Mouse (Mus musculus) CH12.LX (cell line): ENCODE measurements around the gene 2810408A11Rik.

Source experiments
- CHD2 ChIP-seq: IDR thresholded peaks from 2 replicates; pipeline ENCODE4 v1.6.1; 2011; ENCODE audit warnings: low read length, improper control_type of control experiment
- CTCF ChIP-seq, 2 experiments: IDR thresholded peaks in 1 of 2; conservative IDR thresholded peaks in 1 of 2; 2 replicates each; pipeline ENCODE4 v1.5.1; 2011 to 2012; ENCODE audit warnings: low read depth in 2 of 2, low read length in 2 of 2, improper control_type of control experiment in 1 of 2, inconsistent platforms in 1 of 2, mild to moderate bottlenecking in 1 of 2, moderate library complexity in 1 of 2
- ETS1 ChIP-seq: conservative IDR thresholded peaks from 2 replicates; pipeline ENCODE4 v1.6.1; 2012; ENCODE audit warnings: low read depth, mild to moderate bottlenecking, inconsistent platforms, low read length, improper control_type of control experiment, moderate library complexity

- TF ChIP-seq ETS1 (no peak), CHD2 (no peak), CTCF (conservative IDR thresholded peaks at IDR 0.05 in 1 of 2, IDR thresholded peaks at IDR 0.05 in 1 of 2; ENCODE audit: low read depth in 2 of 2, low read length in 2 of 2) (no peak)
Observed at GRCm38 (mm10) chr11:69939181-69939580, 38.4 kb upstream of the 2810408A11Rik start.
